Mouse (Mus musculus) neural tube, embryonic 13.5 days (tissue): ENCODE results near the gene Kcnk1. TPM values are rescaled to one million over a fixed set of nuclear protein-coding genes. Genes with fewer than 3 reads are reported as not detected.
A peak's percentile ranks its signal among the peaks of the same experiment; 100 is the strongest.

Experiments used
- ATAC-seq: fragments of 200-750 bp; cut with Nextera tagmentation; 2 replicates; pipeline ENCODE4 v1.8.0; 2017; ENCODE audit warnings: low read depth, mild to moderate bottlenecking, moderate TSS enrichment, moderate library complexity
- H3K27ac ChIP-seq: fragments of 300-500 bp; sonication (generic); replicated peaks from 2 replicates; pipeline ENCODE4 v1.5.1; 2015; ENCODE audit warnings: moderate library complexity, mild to moderate bottlenecking, inconsistent platforms
- H3K27me3 ChIP-seq: fragments of 300-500 bp; sonication (generic); 2 replicates; pipeline ENCODE4 v1.6.1; 2015; ENCODE audit warnings: mild to moderate bottlenecking, inconsistent platforms
- H3K36me3 ChIP-seq: fragments of 300-500 bp; sonication (generic); 2 replicates; pipeline ENCODE4 v1.6.1; 2015; ENCODE audit warnings: mild to moderate bottlenecking, inconsistent platforms
- H3K4me1 ChIP-seq: fragments of 300-500 bp; sonication (generic); replicated peaks from 2 replicates; pipeline ENCODE4 v1.6.1; 2015; ENCODE audit warnings: inconsistent platforms
- H3K4me2 ChIP-seq: fragments of 300-500 bp; sonication (generic); 2 replicates; pipeline ENCODE4 v1.6.1; 2015; ENCODE audit warnings: inconsistent platforms, mild to moderate bottlenecking, moderate library complexity
- H3K4me3 ChIP-seq: fragments of 300-500 bp; sonication (generic); 2 replicates; pipeline ENCODE4 v1.5.1; 2015; ENCODE audit warnings: mild to moderate bottlenecking, inconsistent platforms
- H3K9ac ChIP-seq: fragments of 300-500 bp; sonication (generic); 2 replicates; pipeline ENCODE4 v1.6.1; 2015; ENCODE audit warnings: moderate library complexity, mild to moderate bottlenecking, inconsistent platforms
- H3K9me3 ChIP-seq: fragments of 300-500 bp; sonication (generic); 2 replicates; pipeline ENCODE4 v1.6.1; 2016; ENCODE audit warnings: inconsistent platforms
- WGBS: fragments of 180-500 bp; shearing (Covaris S2); methylation state at CpG from one replicate; pipeline ENCODE4 v1.1.7; 2015; 5-methylcytosine and 5-hydroxymethylcytosine counted together
- polyA plus RNA-seq: library from polyadenylated mRNA; unstranded; fragments of >200 nt; fragmentation: Nextera tagmentation; extraction: Ambion mirVana; gene quantifications from 2 replicates; pipeline ENCODE4 v1.2.1, GENCODE M21; 2015

The Kcnk1 gene
- polyA plus RNA-seq, 1 experiment from 2014 or later: 8.2 TPM

DNA sequence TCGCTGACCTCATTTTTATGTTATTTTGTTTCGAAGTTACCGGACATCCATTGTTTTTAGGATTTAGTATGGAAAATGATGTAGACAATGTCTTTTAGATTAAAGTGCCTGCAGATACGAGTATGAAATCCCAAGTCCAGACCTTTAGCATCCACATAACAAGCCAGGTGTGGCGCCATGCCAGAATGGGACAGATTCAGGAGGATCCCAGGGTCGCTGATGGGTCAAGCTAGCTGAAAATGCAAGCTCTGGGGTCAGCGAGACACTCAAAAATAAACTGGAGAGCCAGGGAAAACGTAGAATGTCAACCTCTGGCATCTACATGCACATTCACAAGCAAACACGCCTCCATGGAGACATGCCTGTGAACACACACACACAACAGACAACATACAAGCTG lies 31.2 kb downstream of the Kcnk1 start:
- Histone ChIP-seq H3K9me3 (no peaks in the 10 kb centered on the region), H3K9ac (no peak overlapping the region), H3K36me3 (no peaks in the 10 kb centered on the region), H3K4me3 (no peak overlapping the region), H3K27me3 (no peaks in the 10 kb centered on the region), H3K4me1 (no peaks in the 10 kb centered on the region), H3K4me2 (no peak overlapping the region), H3K27ac (no peak overlapping the region)
- WGBS: 90% methylated on average over 9 of the region's 9 CpGs
- no peak for ATAC-seq

DNA sequence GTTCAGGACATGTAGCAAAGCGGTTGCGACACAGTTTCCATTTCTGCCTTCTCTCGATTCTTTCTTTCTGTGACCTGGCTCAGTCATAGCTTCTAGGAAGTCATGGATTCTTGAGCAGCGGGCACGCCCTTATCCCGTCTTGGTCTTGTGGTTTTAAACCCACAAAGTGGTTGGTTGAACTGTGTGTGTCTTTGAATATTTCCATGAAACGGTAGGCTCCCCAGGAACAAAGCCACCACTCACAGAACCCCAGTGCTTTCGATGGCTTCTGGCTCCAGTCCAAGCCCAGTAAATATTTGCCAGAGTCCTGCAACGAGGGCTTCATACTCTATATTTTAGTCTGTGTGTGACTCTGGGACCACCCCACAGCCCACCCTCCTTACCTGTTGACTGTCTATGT lies 31.6 kb downstream of the Kcnk1 start:
- WGBS: 71% methylated on average over 9 of the region's 9 CpGs
- H3K4me2 ChIP-seq: no peak overlapping the region
- H3K9me3 ChIP-seq: no peaks in the 10 kb centered on the region
- H3K27ac ChIP-seq: no peak overlapping the region
- no peak overlapping the region for H3K9ac ChIP-seq
- H3K4me3 ChIP-seq: no peak overlapping the region
- no peaks in the 10 kb centered on the region for H3K36me3 ChIP-seq
- no peaks in the 10 kb centered on the region for H3K4me1 ChIP-seq
- no peak for ATAC-seq
- no peaks in the 10 kb centered on the region for H3K27me3 ChIP-seq

DNA sequence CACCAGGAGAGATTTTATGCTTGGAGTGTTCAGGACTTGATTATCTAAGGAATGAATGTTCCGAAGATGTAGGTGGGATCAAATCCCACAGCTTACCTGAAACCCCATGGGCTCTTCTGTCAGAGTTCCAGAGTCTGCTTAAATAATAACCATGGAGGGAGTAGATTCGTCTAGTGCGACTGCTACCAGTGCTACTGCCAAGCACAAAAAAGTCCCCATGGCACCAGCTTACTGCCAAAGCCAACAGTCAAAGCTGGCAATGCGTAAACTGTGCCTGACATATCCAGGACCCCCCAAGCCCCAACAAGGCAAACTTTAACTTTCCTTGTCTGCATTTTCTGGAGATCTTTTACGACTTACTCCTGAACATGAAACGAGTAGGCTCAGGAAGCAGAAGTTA lies 32.5 kb downstream of the Kcnk1 start:
- Histone ChIP-seq H3K9me3 (no peaks in the 10 kb centered on the region), H3K27me3 (no peaks in the 10 kb centered on the region), H3K9ac (no peak overlapping the region), H3K27ac (no peak overlapping the region), H3K36me3 (no peaks in the 10 kb centered on the region), H3K4me3 (no peak overlapping the region), H3K4me1 (0 out of 2 replicates have a peak, but pooled peaks cover under 1% of the 10 kb centered on the region), H3K4me2 (no peak overlapping the region)
- WGBS: 87% methylated on average over 6 of the region's 6 CpGs
- ATAC-seq: no peak

DNA sequence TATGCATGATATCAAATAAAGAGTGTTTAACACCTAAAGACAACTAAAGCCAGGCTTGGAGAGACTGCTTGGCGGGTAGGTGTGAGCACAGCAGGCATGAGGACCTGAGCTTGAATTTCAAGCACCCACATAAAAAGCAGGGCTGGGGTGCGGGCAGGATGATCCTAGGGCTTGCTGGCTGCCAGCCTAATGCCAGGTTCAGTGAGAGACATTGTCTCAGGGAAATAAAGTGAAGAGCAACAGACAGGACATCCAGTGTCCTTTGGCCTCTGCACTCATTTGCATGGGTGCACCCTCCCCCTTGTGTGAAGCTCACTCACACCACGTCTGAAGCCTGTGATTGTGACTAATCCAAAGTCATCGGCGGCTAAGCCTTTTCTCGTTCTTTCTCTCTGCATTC lies 34.0 kb downstream of the Kcnk1 start:
- 75% methylated on average over 6 of the region's 6 CpGs for WGBS
- Histone ChIP-seq H3K4me3 (no peak overlapping the region), H3K4me1 (0 out of 2 replicates have a peak, but pooled peaks cover 7% of the 10 kb centered on the region), H3K4me2 (no peak overlapping the region), H3K36me3 (no peaks in the 10 kb centered on the region), H3K9me3 (no peaks in the 10 kb centered on the region), H3K27me3 (no peaks in the 10 kb centered on the region), H3K27ac (no peak overlapping the region), H3K9ac (no peak overlapping the region)
- no peak for ATAC-seq

DNA sequence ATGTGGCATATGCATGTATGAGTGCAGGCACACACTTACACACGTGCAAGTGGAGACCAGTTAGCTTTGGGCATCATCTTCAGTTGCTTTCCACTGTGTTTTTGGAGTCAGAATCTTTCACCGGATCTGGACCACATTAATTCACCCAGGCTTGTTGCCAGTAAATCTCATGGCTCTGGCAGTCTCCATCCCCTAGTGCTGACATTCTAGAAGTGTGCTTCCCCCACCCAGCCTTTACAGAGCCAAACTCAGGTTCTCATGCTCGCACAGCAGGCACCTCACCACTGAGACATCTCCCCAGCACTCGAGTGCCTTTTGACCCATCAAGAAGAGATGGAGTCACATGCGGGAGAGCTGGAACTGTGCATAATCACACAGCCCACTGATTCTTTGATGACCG lies 37.8 kb downstream of the Kcnk1 start:
- WGBS: 65% methylated on average over 6 of the region's 6 CpGs
- H3K27me3 ChIP-seq: no peaks in the 10 kb centered on the region
- ATAC-seq: no peak

DNA sequence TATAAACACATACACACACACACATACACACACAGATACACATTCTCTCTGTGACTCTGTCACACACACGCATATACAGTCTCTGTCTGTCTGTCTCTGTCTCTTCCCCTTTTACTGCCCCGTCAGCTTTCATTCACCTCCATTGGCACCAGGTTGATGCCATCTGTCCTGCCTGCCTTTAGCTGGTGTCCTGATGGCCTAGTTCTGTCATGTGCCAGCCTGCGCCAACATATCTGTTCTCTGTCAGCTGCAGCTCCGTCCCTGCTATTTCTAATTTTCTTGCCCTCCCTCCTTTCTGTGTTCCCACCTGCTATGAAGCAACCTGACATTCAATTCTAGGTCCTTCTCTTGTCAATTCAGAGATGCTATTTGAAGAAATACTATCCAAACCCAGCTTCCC lies 40.1 kb downstream of the Kcnk1 start:
- no peak for ATAC-seq
- WGBS: 86% methylated on average over 4 of the region's 4 CpGs
- Histone ChIP-seq H3K9ac (no peak overlapping the region), H3K4me1 (0 out of 2 replicates have a peak, but pooled peaks cover 7% of the 10 kb centered on the region), H3K36me3 (no peaks in the 10 kb centered on the region), H3K4me3 (no peak overlapping the region), H3K9me3 (no peaks in the 10 kb centered on the region), H3K4me2 (no peak overlapping the region), H3K27me3 (no peaks in the 10 kb centered on the region), H3K27ac (no peak overlapping the region)

More for the DNA sequence above, 37.8 kb downstream of the Kcnk1 start:
- 0 out of 2 replicates have a peak, but pooled peaks cover 7% of the 10 kb centered on the region for H3K4me1 ChIP-seq
- no peak overlapping the region for H3K4me3 ChIP-seq
- no peak overlapping the region for H3K9ac ChIP-seq
- no peak overlapping the region for H3K4me2 ChIP-seq
- H3K36me3 ChIP-seq: no peaks in the 10 kb centered on the region
- H3K9me3 ChIP-seq: no peaks in the 10 kb centered on the region
- no peak overlapping the region for H3K27ac ChIP-seq

DNA sequence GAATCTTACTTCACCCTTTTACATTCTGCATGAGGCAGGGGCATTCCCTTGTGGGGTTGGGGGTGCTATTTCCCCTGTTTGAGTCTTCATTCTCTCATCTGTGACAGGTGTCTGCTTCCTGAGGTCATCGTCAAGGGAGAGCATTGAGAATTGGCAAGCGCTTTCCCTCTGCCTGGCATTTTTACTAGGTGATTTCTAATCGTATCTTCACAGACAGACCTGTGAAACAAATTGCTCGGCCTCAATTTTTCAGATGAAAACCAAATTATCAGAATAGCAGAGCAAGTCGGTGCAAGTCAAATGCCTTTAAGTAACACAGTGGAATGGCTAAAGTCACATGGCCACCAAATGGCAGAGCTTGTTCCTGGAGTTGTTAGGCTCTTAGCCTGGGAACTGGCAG lies 41.4 kb downstream of the Kcnk1 start:
- Histone ChIP-seq H3K36me3 (no peaks in the 10 kb centered on the region), H3K4me2 (no peak overlapping the region), H3K9me3 (no peaks in the 10 kb centered on the region), H3K27ac (no peak overlapping the region), H3K4me3 (no peak overlapping the region), H3K4me1 (0 out of 2 replicates have a peak, but pooled peaks cover 7% of the 10 kb centered on the region), H3K27me3 (no peaks in the 10 kb centered on the region), H3K9ac (no peak overlapping the region)
- no peak for ATAC-seq
- WGBS: 88% methylated on average over 5 of the region's 5 CpGs

DNA sequence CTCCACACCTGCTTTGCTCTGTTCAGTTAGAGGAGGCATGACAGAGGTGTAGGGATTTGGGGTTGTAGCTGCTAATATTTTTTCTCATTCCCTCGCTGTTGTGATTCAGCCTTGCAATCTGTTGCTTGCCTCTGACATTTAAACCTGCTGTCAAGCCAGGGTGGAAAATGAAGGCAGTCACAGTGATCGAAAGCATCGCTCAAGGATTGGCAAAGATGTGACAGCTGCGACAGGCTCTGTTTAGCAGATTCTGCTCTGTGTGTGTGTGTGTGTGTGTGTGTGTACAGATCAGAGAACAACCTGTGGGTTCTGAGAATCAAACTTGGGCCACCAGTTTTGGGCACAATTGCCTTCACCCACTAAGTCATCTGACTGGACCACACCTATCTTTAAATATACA lies 50.8 kb downstream of the Kcnk1 start:
- Histone ChIP-seq H3K27me3 (no peaks in the 10 kb centered on the region), H3K27ac (no peak overlapping the region), H3K36me3 (no peaks in the 10 kb centered on the region), H3K4me3 (no peak overlapping the region), H3K9me3 (no peaks in the 10 kb centered on the region), H3K4me1 (no peaks in the 10 kb centered on the region), H3K4me2 (no peak overlapping the region), H3K9ac (no peak overlapping the region)
- WGBS: 91% methylated on average over 4 of the region's 4 CpGs
- ATAC-seq: no peak

DNA sequence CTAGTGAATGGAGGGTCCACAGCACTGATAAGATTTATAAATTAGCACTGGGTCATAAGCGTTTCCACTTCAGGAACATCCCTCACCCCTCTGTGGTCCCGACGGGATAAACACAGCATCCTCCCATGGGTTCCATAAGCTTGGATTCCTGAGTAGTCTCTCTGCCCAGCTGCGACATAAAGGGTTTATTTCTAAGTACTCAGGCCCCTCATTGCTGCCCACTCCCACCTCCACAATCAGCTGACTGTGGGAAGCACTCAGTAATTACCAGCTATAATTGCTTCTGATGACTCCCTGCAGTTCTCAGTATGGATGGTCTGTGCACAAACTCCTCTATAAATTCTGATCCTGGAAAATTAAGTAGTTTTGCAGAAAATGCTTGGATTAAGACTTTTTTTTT lies 58.9 kb downstream of the Kcnk1 start:
- no peak; the same call in 1 of the 2 replicates for ATAC-seq
- H3K4me1 ChIP-seq: peaks cover 21% of the 10 kb centered on the region

DNA sequence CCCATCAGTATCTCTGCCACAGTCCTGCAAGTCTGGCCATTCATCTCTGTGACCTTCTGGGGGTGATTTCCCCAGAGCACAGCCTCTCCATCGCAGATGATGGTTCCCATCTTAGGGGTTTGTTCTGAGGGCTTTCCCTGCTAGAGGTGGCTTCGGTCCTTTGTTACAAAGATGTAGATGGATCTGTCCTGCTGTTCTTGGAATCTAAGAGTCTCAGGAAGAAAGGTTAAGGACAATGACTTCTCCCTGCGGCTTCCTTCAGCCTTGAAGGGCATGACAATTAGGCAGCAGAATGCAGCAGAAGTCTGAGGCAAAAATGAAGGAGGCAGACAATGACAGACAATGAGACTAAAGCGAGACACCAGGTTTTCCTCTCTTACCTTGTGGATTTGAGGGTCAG lies 63.9 kb downstream of the Kcnk1 start:
- Histone ChIP-seq H3K27me3 (peaks cover 10% of the 10 kb centered on the region), H3K4me3 (no peak overlapping the region), H3K9me3 (no peaks in the 10 kb centered on the region), H3K36me3 (no peaks in the 10 kb centered on the region), H3K4me1 (peaks cover 14% of the 10 kb centered on the region), H3K4me2 (no peak overlapping the region), H3K9ac (no peak overlapping the region), H3K27ac (no peak overlapping the region)
- ATAC-seq: no peak
- WGBS: 64% methylated on average over 4 of the region's 4 CpGs

More for the DNA sequence above, 58.9 kb downstream of the Kcnk1 start:
- H3K4me2 ChIP-seq: no peak overlapping the region
- H3K9ac ChIP-seq: no peak overlapping the region
- H3K27ac ChIP-seq: no peak overlapping the region
- no peaks in the 10 kb centered on the region for H3K9me3 ChIP-seq
- H3K36me3 ChIP-seq: no peaks in the 10 kb centered on the region
- no peaks in the 10 kb centered on the region; the same call in 1 of the 2 replicates for H3K27me3 ChIP-seq
- WGBS: 44% methylated on average over 4 of the region's 4 CpGs
- H3K4me3 ChIP-seq: no peak overlapping the region

DNA sequence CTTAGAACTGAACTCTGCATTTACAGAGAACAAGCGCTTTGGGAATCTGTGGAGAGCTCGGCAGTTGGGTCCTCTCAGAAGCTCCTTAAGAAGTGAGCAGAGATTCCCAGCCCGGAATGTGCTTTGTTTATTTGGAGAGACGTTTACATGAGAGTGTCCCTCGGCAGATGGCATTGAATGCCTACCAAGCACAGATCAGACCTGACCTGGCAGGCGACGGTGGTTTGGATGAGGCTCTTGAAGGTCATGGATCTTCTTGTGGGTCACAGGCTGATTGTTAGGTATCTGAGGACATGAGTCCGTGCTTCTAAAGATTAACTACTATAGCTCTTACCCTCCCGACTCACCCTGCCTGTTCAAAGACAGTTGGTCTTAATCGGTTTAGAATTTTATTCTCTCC lies 67.9 kb downstream of the Kcnk1 start:
- Histone ChIP-seq H3K4me2 (no peak overlapping the region), H3K36me3 (no peaks in the 10 kb centered on the region), H3K4me1 (peaks cover 17% of the 10 kb centered on the region), H3K4me3 (no peak overlapping the region), H3K9me3 (no peaks in the 10 kb centered on the region), H3K9ac (no peak overlapping the region), H3K27me3 (peaks cover 10% of the 10 kb centered on the region), H3K27ac (no peak overlapping the region)
- WGBS: 85% methylated on average over 10 of the region's 10 CpGs
- ATAC-seq: no peak

DNA sequence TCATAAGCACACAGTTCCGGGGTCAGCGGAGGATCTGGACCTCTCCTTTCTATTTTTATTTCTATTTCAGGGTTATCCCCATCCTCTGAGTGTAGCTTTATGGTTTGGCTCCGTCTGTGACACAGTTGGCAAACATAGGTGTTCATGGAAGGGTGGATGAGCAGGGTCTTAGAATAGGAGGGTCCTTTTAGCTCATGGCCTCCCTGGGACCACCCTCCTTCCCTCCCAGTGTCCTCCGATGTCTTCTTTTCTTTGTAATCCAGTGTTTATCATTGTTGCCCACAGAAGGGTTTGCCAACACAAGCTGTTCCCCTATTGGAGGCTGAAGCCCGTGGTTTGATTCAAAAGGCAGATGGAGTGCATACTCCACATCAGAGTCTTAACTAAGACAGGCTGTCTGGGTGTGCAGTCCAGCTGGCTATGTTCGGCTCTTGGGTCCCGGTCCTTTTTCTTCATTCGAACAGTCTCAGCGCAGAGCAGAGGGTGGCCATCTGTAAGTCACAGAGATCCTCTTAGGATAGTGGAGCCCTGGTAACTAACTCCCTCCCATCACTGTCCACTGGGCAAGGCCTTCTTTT lies 69.0 kb downstream of the Kcnk1 start:
- peaks cover 10% of the 10 kb centered on the region for H3K27me3 ChIP-seq
- WGBS: 55% methylated on average over 9 of the region's 9 CpGs
- H3K4me1 ChIP-seq: peaks cover 24% of the 10 kb centered on the region
- no peak overlapping the region for H3K4me2 ChIP-seq
- no peaks in the 10 kb centered on the region for H3K9me3 ChIP-seq
- H3K9ac ChIP-seq: no peak overlapping the region
- peak overlapping the region; percentile 38; the same call in 1 of the 2 replicates for H3K27ac ChIP-seq
- peak; percentile 57; the same call in 1 of the 2 replicates for ATAC-seq
- H3K4me3 ChIP-seq: no peak overlapping the region
- H3K36me3 ChIP-seq: no peaks in the 10 kb centered on the region

DNA sequence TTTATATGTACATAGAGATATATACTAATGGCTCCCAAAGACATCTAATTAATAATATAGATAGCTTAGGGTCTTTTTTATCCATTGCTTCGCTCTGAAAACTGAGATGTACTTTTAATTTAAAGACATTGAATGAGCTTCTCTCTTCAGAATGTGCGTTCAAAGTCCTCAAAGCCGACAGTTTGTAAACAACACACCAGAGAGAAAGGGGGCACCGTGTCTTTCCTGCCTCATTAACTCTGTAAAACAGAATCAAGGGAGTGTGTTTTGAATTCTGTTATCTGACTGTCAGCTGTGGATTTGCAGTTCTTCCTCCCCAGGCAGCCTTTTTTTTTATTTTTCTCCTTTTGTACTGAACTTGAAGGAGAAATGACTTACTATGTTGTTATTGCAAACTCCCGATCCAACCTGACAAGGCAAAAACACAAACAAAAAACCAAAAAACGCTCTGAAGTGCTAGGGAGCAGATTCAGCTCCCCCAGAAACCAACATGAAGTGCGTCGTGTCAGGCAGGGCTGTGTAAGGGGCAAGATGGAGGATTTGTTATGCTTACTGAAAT lies 69.7 kb downstream of the Kcnk1 start:
- Histone ChIP-seq H3K9ac (no peak overlapping the region), H3K4me3 (no peak overlapping the region), H3K9me3 (no peaks in the 10 kb centered on the region), H3K36me3 (no peaks in the 10 kb centered on the region), H3K4me2 (peak overlapping the region; percentile 24), H3K4me1 (peaks cover 24% of the 10 kb centered on the region), H3K27me3 (peaks cover 10% of the 10 kb centered on the region), H3K27ac (peak overlapping the region; percentile 59)
- 0 out of 2 replicates have a peak, but pooled peaks have one; percentile 71 for ATAC-seq
- 25% methylated on average over 8 of the region's 8 CpGs for WGBS
